Mouse (Mus musculus) neural tube, embryonic 11.5 days (tissue): Measurements from ENCODE around the gene Fosb. TPM values are rescaled to one million over a fixed set of nuclear protein-coding genes. Genes with fewer than 3 reads are reported as not detected.

ENCODE experiments used
- ATAC-seq: fragments of 200-750 bp; cut with Nextera tagmentation; 2 replicates; pipeline ENCODE4 v1.8.0; 2017; ENCODE audit warnings: moderate number of reproducible peaks, mild to moderate bottlenecking, moderate TSS enrichment, moderate library complexity; ENCODE audit not compliant: insufficient read depth, low FRiP score, low TSS enrichment
- DNase-seq: peaks from one replicate; pipeline ENCODE4 v3.0.0-alpha.2; 2015; ENCODE audit warnings: low spot score
- H3K27ac ChIP-seq: fragments of 300-500 bp; sonication (generic); 2 replicates; pipeline ENCODE4 v1.5.1; 2014; ENCODE audit warnings: low read depth, mild to moderate bottlenecking, low read length
- H3K27me3 ChIP-seq: fragments of 300-500 bp; sonication (generic); 2 replicates; pipeline ENCODE4 v1.6.1; 2014; ENCODE audit warnings: mild to moderate bottlenecking, low read length, mixed read lengths; ENCODE audit not compliant: control insufficient read depth, insufficient read depth
- H3K36me3 ChIP-seq: fragments of 300-500 bp; sonication (generic); 2 replicates; pipeline ENCODE4 v1.6.1; 2014; ENCODE audit warnings: mild to moderate bottlenecking, low read length, moderate library complexity, mixed read lengths; ENCODE audit not compliant: control insufficient read depth, insufficient read depth
- H3K4me1 ChIP-seq: fragments of 300-500 bp; sonication (generic); 2 replicates; pipeline ENCODE4 v1.6.1; 2014; ENCODE audit warnings: low read length, mixed read lengths; ENCODE audit not compliant: control insufficient read depth, insufficient read depth
- H3K4me2 ChIP-seq: fragments of 300-500 bp; sonication (generic); 2 replicates; pipeline ENCODE4 v1.6.1; 2014; ENCODE audit warnings: low read depth, mild to moderate bottlenecking, moderate library complexity
- H3K4me3 ChIP-seq: fragments of 300-500 bp; sonication (generic); 2 replicates; pipeline ENCODE4 v1.5.1; 2014; ENCODE audit warnings: low read depth, low read length
- H3K9ac ChIP-seq: fragments of 300-500 bp; sonication (generic); 2 replicates; pipeline ENCODE4 v1.6.1; 2014; ENCODE audit warnings: mild to moderate bottlenecking, low read length
- H3K9me3 ChIP-seq: fragments of 300-500 bp; sonication (generic); 2 replicates; pipeline ENCODE4 v1.6.1; 2016; ENCODE audit warnings: low read length; ENCODE audit not compliant: control insufficient read depth
- WGBS: fragments of 180-500 bp; shearing (Covaris S2); extraction: QIAGEN DNeasy Blood & Tissue Kit; methylation state at CpG from one replicate; pipeline ENCODE4 v1.1.7; 2014; 5-methylcytosine and 5-hydroxymethylcytosine counted together
- polyA plus RNA-seq: library from polyadenylated mRNA; unstranded; fragments of >200 nt; fragmentation: Nextera tagmentation; extraction: Ambion mirVana; gene quantifications from 2 replicates; pipeline ENCODE4 v1.2.1, GENCODE M21; 2014

Fosb gene
- polyA plus RNA-seq, 1 experiment from 2014 or later: not detected

GRCm38 (mm10) chr7:19325262-19326199 lies 15.7 kb upstream of the Fosb start:
- H3K4me2 ChIP-seq: no peak overlapping the region; the same call in 1 of the 2 replicates
- 73% methylated on average over 21 of the region's 21 CpGs for WGBS
- DNase-seq: no peak
- ATAC-seq: no peak
- H3K27me3 ChIP-seq: no peaks in the 10 kb centered on the region
- no peak overlapping the region for H3K9ac ChIP-seq
- H3K9me3 ChIP-seq: no peaks in the 10 kb centered on the region
- peaks cover 8% of the 10 kb centered on the region for H3K4me1 ChIP-seq
- no peak overlapping the region; the same call in 1 of the 2 replicates for H3K4me3 ChIP-seq
- no peak overlapping the region for H3K27ac ChIP-seq
- H3K36me3 ChIP-seq: no peaks in the 10 kb centered on the region

- ATAC-seq (no peak), DNase-seq (no peak)
- Histone ChIP-seq H3K9ac (no peak overlapping the region), H3K4me1 (peaks cover 16% of the 10 kb centered on the region), H3K9me3 (no peaks in the 10 kb centered on the region), H3K4me2 (no peak overlapping the region), H3K27me3 (no peaks in the 10 kb centered on the region), H3K4me3 (no peak overlapping the region), H3K36me3 (no peaks in the 10 kb centered on the region), H3K27ac (no peak overlapping the region)
- 89% methylated on average over 11 of the region's 11 CpGs for WGBS
Observed at GRCm38 (mm10) chr7:19324221-19324620, 14.4 kb upstream of the Fosb start.

- no peak overlapping the region for H3K4me3 ChIP-seq
- H3K27me3 ChIP-seq: no peaks in the 10 kb centered on the region
- ATAC-seq (no peak), DNase-seq (no peak)
- 50% methylated on average over 9 of the region's 9 CpGs for WGBS
- H3K9ac ChIP-seq: no peak overlapping the region
- H3K4me2 ChIP-seq: no peak overlapping the region
- H3K36me3 ChIP-seq: no peaks in the 10 kb centered on the region
- peaks cover 16% of the 10 kb centered on the region for H3K4me1 ChIP-seq
- no peaks in the 10 kb centered on the region for H3K9me3 ChIP-seq
- no peak overlapping the region for H3K27ac ChIP-seq
Observed at GRCm38 (mm10) chr7:19322489-19322888, 12.6 kb upstream of the Fosb start.

GRCm38 (mm10) chr7:19321464-19321863 lies 11.6 kb upstream of the Fosb start:
- Histone ChIP-seq H3K4me1 (peaks cover 11% of the 10 kb centered on the region), H3K9ac (no peak overlapping the region), H3K27ac (no peak overlapping the region), H3K4me2 (no peak overlapping the region), H3K27me3 (no peaks in the 10 kb centered on the region), H3K4me3 (no peak overlapping the region), H3K9me3 (no peaks in the 10 kb centered on the region), H3K36me3 (no peaks in the 10 kb centered on the region)
- ATAC-seq (no peak), DNase-seq (no peak)
- 65% methylated on average over 5 of the region's 5 CpGs for WGBS

- Histone ChIP-seq H3K9me3 (no peaks in the 10 kb centered on the region), H3K4me1 (peaks cover 9% of the 10 kb centered on the region; the same call in 1 of the 2 replicates), H3K4me3 (no peak overlapping the region), H3K36me3 (no peaks in the 10 kb centered on the region), H3K4me2 (peak overlapping the region; percentile 77; the same call in 1 of the 2 replicates), H3K27me3 (no peaks in the 10 kb centered on the region), H3K27ac (no peak overlapping the region), H3K9ac (no peak overlapping the region)
- ATAC-seq (no peak), DNase-seq (no peak)
- 46% methylated on average over 7 of the region's 7 CpGs for WGBS
Observed at GRCm38 (mm10) chr7:19320637-19321036, 10.8 kb upstream of the Fosb start.

- ATAC-seq: peak; percentile 92
- WGBS: 0% methylated on average over 41 of the region's 41 CpGs
- H3K36me3 ChIP-seq: no peaks in the 10 kb centered on the region
- H3K27me3 ChIP-seq: no peaks in the 10 kb centered on the region
- H3K4me1 ChIP-seq: peaks cover 9% of the 10 kb centered on the region; the same call in 1 of the 2 replicates
- H3K9me3 ChIP-seq: no peaks in the 10 kb centered on the region
- DNase-seq: peak; percentile 99
- peak overlapping the region; percentile 37 for H3K4me3 ChIP-seq
- H3K4me2 ChIP-seq: peak overlapping the region; percentile 77
- no peak overlapping the region for H3K27ac ChIP-seq
- H3K9ac ChIP-seq: peak overlapping the region; percentile 40
Observed at GRCm38 (mm10) chr7:19319906-19320305, 10.1 kb upstream of the Fosb start.

GRCm38 (mm10) chr7:19319458-19319857 lies 9.6 kb upstream of the Fosb start:
- Histone ChIP-seq H3K4me2 (peak overlapping the region; percentile 77), H3K9ac (peak overlapping the region; percentile 40), H3K27ac (no peak overlapping the region), H3K36me3 (no peaks in the 10 kb centered on the region), H3K4me3 (peak overlapping the region; percentile 37), H3K27me3 (no peaks in the 10 kb centered on the region), H3K9me3 (no peaks in the 10 kb centered on the region), H3K4me1 (peaks cover 9% of the 10 kb centered on the region; the same call in 1 of the 2 replicates)
- peak; percentile 68 for ATAC-seq
- no peak for DNase-seq
- 19% methylated on average over 9 of the region's 9 CpGs for WGBS

GRCm38 (mm10) chr7:19318676-19319075 lies 8.8 kb upstream of the Fosb start:
- no peak overlapping the region for H3K27ac ChIP-seq
- 78% methylated on average over 7 of the region's 7 CpGs for WGBS
- ATAC-seq: no peak

GRCm38 (mm10) chr7:19318201-19318600 lies 8.3 kb upstream of the Fosb start:
- Histone ChIP-seq H3K27ac (no peak overlapping the region), H3K9me3 (no peaks in the 10 kb centered on the region), H3K27me3 (no peaks in the 10 kb centered on the region), H3K9ac (no peak overlapping the region), H3K4me3 (no peak overlapping the region), H3K36me3 (no peaks in the 10 kb centered on the region), H3K4me2 (no peak overlapping the region), H3K4me1 (peaks cover 9% of the 10 kb centered on the region; the same call in 1 of the 2 replicates)
- ATAC-seq: no peak
- WGBS: 67% methylated on average over 2 of the region's 2 CpGs
- DNase-seq: no peak

More at GRCm38 (mm10) chr7:19318676-19319075, 8.8 kb upstream of the Fosb start:
- Histone ChIP-seq H3K4me3 (no peak overlapping the region), H3K27me3 (no peaks in the 10 kb centered on the region), H3K4me1 (peaks cover 9% of the 10 kb centered on the region; the same call in 1 of the 2 replicates), H3K9me3 (no peaks in the 10 kb centered on the region), H3K36me3 (no peaks in the 10 kb centered on the region), H3K4me2 (no peak overlapping the region), H3K9ac (no peak overlapping the region)
- DNase-seq: no peak
